In genomic region chr10:23787062-23787821, GRCm38 (mm10) we compare ENCODE assay signal across 1 mouse cellular context.
TF ChIP-seq lines count a peak whose summit lies in the region.

Gene Rps12 (minus strand): TSS chr10:23787275.

TF ChIP-seq in CH12.LX, 34 proteins besides CTCF, POLR2A, EP300 and RAD21 (continued from another document):
- TF ChIP-seq GABPA (IDR thresholded peaks at IDR 0.05; ENCODE audit: insufficient replicate concordance, low read depth, low read length) (no peak; the same call in 1 of the 2 replicates), TBP (conservative IDR thresholded peaks at IDR 0.05; ENCODE audit: low read depth, low read length) (peak; percentile 98), ZKSCAN1 (IDR thresholded peaks at IDR 0.05; ENCODE audit: borderline replicate concordance, low read depth, low read length) (no peak), SIN3A (IDR thresholded peaks at IDR 0.05; ENCODE audit: low read length) (peak; percentile 97), NRF1 (IDR thresholded peaks at IDR 0.05; ENCODE audit: low read depth, low read length) (peak; percentile 94), MAX (IDR thresholded peaks at IDR 0.05; ENCODE audit: low read length) (peak; percentile 100), CHD1 (IDR thresholded peaks at IDR 0.05; ENCODE audit: low read depth, low read length) (no peak), CHD2 (IDR thresholded peaks at IDR 0.05; ENCODE audit: low read length) (peak; percentile 23; the same call in 1 of the 2 replicates), ELF1 (IDR thresholded peaks at IDR 0.05; ENCODE audit: low read depth, low read length) (peak; percentile 100), MAFK (IDR thresholded peaks at IDR 0.05; ENCODE audit: insufficient replicate concordance, low read length) (no peak), PAX5 (IDR thresholded peaks at IDR 0.05; ENCODE audit: low read length) (no peak), ZNF384 (IDR thresholded peaks at IDR 0.05; ENCODE audit: low read depth, low read length) (no peak)
